Mouse (Mus musculus) erythroblast, embryonic 14.5 days (primary cell): ENCODE results near the gene Ttll10.

Experiments
- GATA1 ChIP-seq: IDR thresholded peaks from 2 replicates; pipeline ENCODE4 v1.6.1; 2012; ENCODE audit warnings: low read length, inconsistent platforms, mixed read lengths
- TAL1 ChIP-seq: IDR thresholded peaks from 3 replicates; pipeline ENCODE4 v1.6.1; 2012; ENCODE audit warnings: low read length, inconsistent platforms, mixed read lengths

DNA sequence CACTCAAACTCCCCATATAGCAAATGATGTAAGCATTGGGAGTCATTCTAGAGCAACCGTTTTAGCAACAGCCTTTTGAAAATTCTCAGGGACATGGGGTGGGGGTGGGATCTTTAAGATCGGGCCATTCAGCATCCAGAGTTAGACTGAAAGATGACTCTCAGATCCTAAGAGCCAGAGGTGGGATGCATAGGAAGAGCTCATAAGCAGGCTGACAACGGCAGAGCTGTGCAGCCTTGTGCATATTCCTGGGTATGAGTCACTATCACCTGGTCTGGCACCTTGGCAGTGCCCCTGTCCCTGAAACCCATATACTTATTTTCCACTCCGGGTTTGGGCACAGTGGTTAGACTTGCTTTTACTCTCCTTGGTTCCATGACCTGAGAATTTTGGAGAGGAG lies 6.1 kb downstream of the Ttll10 start:
- TF ChIP-seq GATA1 (no peak), TAL1 (no peak)
